Mouse (Mus musculus) cerebellum, postnatal 4 days (tissue): ENCODE results near the gene Itih3.

ENCODE experiments used
- DNase-seq, 2 experiments: peaks; one replicate each; pipeline ENCODE4 v3.0.0; 2022; ENCODE audit warnings: low spot score in 2 of 2, mixed read lengths in 1 of 2

Gene Itih3

DNA sequence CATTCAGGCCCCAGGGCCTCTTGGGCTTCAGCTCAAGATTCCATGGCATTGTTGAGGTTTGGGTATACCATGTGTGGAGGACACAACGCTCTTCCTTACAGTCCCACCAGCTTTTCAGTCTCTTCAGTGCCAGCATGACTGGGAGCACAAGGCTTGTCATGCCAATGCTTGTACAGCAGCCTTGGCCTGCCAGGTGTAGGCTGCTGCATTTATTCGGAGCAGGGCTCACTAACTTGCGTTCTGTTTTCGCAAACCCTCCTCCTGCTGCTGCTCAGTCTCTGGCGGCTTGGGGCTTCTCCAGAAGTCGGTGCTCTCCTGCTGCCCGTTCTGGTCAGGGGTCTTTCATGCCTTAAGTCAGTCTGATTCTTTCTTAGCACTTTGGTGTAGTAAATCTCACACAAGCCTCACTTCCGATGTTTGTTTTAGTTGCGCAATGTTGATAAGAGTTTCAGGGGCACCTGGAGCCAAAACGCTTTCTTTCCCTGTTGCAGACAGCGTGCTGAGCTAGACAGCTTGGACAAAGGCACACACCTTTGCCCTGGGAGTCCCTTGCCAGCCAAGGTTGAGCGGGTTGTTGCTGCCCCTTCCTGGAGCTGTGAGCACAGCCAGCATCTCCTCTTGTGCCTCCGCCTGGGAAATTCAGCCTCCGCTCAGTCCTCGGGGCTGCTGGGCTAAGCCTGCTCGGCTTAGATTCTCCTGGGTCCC, 62.0 kb downstream of the Itih3 start:
- no peak for DNase-seq
